Mouse (Mus musculus) G1E (cell line): ENCODE results near the gene Ptpn22.

Source experiments
- CTCF ChIP-seq: IDR thresholded peaks from 2 replicates; pipeline ENCODE4 v1.5.1; 2012; ENCODE audit warnings: low read depth, low read length, inconsistent platforms, mixed read lengths
- GATA1 ChIP-seq: IDR thresholded peaks from 2 replicates; pipeline ENCODE4 v1.6.1; 2012; ENCODE audit warnings: borderline replicate concordance, low read length, inconsistent platforms, mixed read lengths
- POLR2AphosphoS5 ChIP-seq: IDR thresholded peaks from 2 replicates; pipeline ENCODE4 v1.6.1; 2012; ENCODE audit warnings: low read depth, low read length, inconsistent platforms; ENCODE audit not compliant: insufficient replicate concordance
- TAL1 ChIP-seq: conservative IDR thresholded peaks from 2 replicates; pipeline ENCODE4 v1.6.1; 2012; ENCODE audit warnings: low read depth, low read length, inconsistent platforms, mixed read lengths

DNA sequence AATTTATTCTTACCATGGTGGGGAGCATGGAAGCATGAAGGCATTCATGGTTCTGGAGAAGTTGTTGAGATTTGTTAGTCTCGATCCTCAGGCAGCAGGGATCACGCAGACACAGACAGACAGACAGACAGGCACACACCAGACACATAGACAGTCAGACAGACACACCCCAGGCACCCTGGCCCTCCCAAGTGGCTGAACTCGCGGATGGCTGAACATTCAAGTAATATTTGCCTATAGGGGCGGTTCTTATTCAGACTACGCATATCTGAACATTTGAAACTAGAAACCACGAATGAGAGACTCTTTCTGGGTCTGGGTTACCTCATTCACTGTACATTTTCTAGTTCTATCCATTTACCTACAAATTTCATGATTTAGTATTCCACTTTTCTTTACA, 89.1 kb downstream of the Ptpn22 start:
- TF ChIP-seq GATA1 = no peak
- TF ChIP-seq CTCF = no peak
- no peak for TF ChIP-seq POLR2AphosphoS5
- TF ChIP-seq TAL1 = no peak
